Mouse (Mus musculus) testis, adult 2 months (tissue): ENCODE data around the gene Cacna1d.

Experiments
- CTCF ChIP-seq: fragments of 200-500 bp; IDR thresholded peaks from 2 replicates; pipeline ENCODE4 v1.5.1; 2012; ENCODE audit warnings: low read depth, mild to moderate bottlenecking, inconsistent platforms, low read length, moderate library complexity; ENCODE audit not compliant: control insufficient read depth, insufficient read depth, insufficient replicate concordance
- POLR2A ChIP-seq: fragments of 200-500 bp; IDR thresholded peaks from 2 replicates; pipeline ENCODE4 v1.6.1; 2012; ENCODE audit warnings: low read depth, mild to moderate bottlenecking, inconsistent platforms, low read length, moderate library complexity; ENCODE audit not compliant: control insufficient read depth

GRCm38 (mm10) chr14:30528392-30528791 lies 37.1 kb upstream of the Cacna1d start:
- no peak for TF ChIP-seq POLR2A
- TF ChIP-seq CTCF, result no peak
